Mouse (Mus musculus) intestine, embryonic 16.5 days (tissue): ENCODE measurements around the gene Nop56. TPM values are rescaled to one million over a fixed set of nuclear protein-coding genes. Genes with fewer than 3 reads are reported as not detected.

Experiments used
- ATAC-seq: fragments of 200-750 bp; cut with Nextera tagmentation; 2 replicates; pipeline ENCODE4 v1.8.0; 2017; ENCODE audit warnings: moderate TSS enrichment, moderate library complexity
- H3K27ac ChIP-seq: fragments of 300-500 bp; sonication (generic); 2 replicates; pipeline ENCODE4 v1.5.1; 2014; ENCODE audit warnings: mild to moderate bottlenecking, low read length
- H3K27me3 ChIP-seq: fragments of 300-500 bp; sonication (generic); replicated peaks from 2 replicates; pipeline ENCODE4 v1.6.1; 2014; ENCODE audit warnings: low read length, control low read depth, mixed read lengths; ENCODE audit not compliant: control insufficient read depth, insufficient read depth
- H3K36me3 ChIP-seq: fragments of 300-500 bp; sonication (generic); 2 replicates; pipeline ENCODE4 v1.6.1; 2014; ENCODE audit warnings: low read length, control low read depth; ENCODE audit not compliant: control insufficient read depth, insufficient read depth
- H3K4me1 ChIP-seq: fragments of 300-500 bp; sonication (generic); 2 replicates; pipeline ENCODE4 v1.6.1; 2014; ENCODE audit warnings: low read length, control low read depth, mixed read lengths; ENCODE audit not compliant: control insufficient read depth, insufficient read depth
- H3K4me2 ChIP-seq: fragments of 300-500 bp; sonication (generic); 2 replicates; pipeline ENCODE4 v1.6.1; 2014; ENCODE audit warnings: low read depth, low read length, control low read depth
- H3K4me3 ChIP-seq: fragments of 300-500 bp; sonication (generic); 2 replicates; pipeline ENCODE4 v1.5.1; 2014; ENCODE audit warnings: mild to moderate bottlenecking, low read length
- H3K9ac ChIP-seq: fragments of 300-500 bp; sonication (generic); 2 replicates; pipeline ENCODE4 v1.6.1; 2014; ENCODE audit warnings: low read depth, low read length
- H3K9me3 ChIP-seq: fragments of 300-500 bp; sonication (generic); 2 replicates; pipeline ENCODE4 v1.6.1; 2016; ENCODE audit warnings: low read length, control low read depth; ENCODE audit not compliant: control insufficient read depth
- WGBS: fragments of 180-500 bp; shearing (Covaris S2); extraction: QIAGEN DNeasy Blood & Tissue Kit; methylation state at CpG from one replicate; pipeline ENCODE4 v1.1.7; 2014; 5-methylcytosine and 5-hydroxymethylcytosine counted together
- polyA plus RNA-seq: library from polyadenylated mRNA; unstranded; fragments of >200 nt; fragmentation: Nextera tagmentation; extraction: Ambion mirVana; gene quantifications from 2 replicates; pipeline ENCODE4 v1.2.1, GENCODE M21; 2015

Gene Nop56
- polyA plus RNA-seq, 1 experiment from 2014 or later = 237 TPM

DNA sequence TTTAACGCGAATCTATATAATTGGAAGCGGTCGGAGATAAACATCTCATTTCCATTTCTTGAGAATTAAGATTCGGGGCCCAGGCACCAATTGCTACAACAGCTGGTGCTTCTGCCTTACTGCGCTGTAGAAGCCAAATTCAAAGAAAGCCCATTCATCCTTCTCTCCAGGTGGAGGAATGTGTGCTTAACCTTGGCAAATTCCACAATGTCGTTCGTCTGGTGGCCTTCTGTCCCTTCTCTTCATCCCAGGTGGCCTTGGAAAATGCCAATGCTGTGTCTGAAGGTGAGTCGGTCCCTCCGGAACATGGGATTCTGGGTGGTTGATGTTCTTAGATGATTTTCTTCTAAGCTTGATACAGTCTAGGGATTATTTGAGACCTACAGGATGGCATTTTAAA, 632 bp downstream of the Nop56 start:
- peaks cover 20% of the 10 kb centered on the region for H3K4me1 ChIP-seq
- ATAC-seq = no peak
- H3K27ac ChIP-seq = peak overlapping the region; percentile 89
- H3K4me2 ChIP-seq = peak overlapping the region; percentile 92
- H3K9me3 ChIP-seq = no peaks in the 10 kb centered on the region
- H3K36me3 ChIP-seq = peaks cover 22% of the 10 kb centered on the region
- no peaks in the 10 kb centered on the region for H3K27me3 ChIP-seq
- H3K4me3 ChIP-seq = peak overlapping the region; percentile 94
- WGBS = 2% methylated on average over 10 of the region's 10 CpGs
- peak overlapping the region; percentile 96 for H3K9ac ChIP-seq

DNA sequence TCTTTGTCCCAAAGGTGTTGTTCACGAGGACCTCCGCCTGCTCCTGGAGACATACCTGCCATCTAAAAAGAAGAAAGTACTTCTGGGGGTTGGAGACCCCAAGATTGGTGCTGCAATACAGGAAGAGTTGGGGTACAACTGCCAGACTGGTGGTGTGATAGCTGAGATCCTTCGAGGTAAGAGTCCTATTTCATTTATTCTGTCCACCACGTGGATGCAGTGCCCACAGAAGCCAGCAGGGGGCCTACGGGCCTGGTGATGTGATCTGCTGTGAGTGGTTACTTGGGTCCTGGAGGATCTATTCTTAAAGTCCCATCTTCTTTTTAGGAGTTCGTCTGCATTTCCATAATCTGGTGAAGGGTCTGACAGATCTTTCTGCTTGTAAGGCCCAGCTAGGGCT, 1.4 kb downstream of the Nop56 start:
- WGBS = 41% methylated on average over 6 of the region's 6 CpGs
- Histone ChIP-seq H3K4me3 (peak overlapping the region; percentile 94), H3K4me2 (peak overlapping the region; percentile 92), H3K27me3 (no peaks in the 10 kb centered on the region), H3K4me1 (peaks cover 20% of the 10 kb centered on the region), H3K36me3 (peaks cover 29% of the 10 kb centered on the region), H3K9me3 (no peaks in the 10 kb centered on the region), H3K27ac (no peak overlapping the region), H3K9ac (peak overlapping the region; percentile 96; the same call in 1 of the 2 replicates)
- no peak for ATAC-seq

DNA sequence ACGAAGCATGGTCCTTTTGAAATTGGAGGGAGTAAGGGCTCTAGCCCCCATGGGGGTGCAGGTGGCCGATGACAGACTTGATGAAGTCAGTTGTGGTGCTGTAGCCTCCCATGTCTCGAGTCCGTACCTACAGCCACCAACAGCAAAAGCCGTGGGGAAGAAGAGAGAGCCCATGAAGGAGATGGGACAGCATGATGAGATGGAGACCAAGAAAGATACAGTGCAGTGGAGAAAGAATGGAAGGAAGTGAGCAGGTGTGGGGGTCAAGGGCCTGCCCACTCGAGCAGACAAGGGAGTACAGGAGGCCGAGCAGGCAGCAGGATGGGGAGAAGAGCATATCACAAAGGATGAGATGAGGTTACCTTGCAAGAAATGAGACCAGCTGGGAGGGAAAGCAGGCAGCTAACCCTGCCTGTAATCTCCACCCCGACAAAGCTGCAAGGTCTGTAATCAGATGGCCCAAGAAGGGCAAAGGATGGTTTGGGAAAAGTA, 5.4 kb downstream of the Nop56 start:
- ATAC-seq = no peak
- H3K9me3 ChIP-seq = no peaks in the 10 kb centered on the region
- H3K4me2 ChIP-seq = no peak overlapping the region
- peaks cover 32% of the 10 kb centered on the region for H3K36me3 ChIP-seq
- no peak overlapping the region for H3K27ac ChIP-seq
- WGBS = 49% methylated on average over 8 of the region's 8 CpGs
- H3K4me1 ChIP-seq = peaks cover 28% of the 10 kb centered on the region
- no peaks in the 10 kb centered on the region for H3K27me3 ChIP-seq
- H3K9ac ChIP-seq = no peak overlapping the region
- no peak overlapping the region for H3K4me3 ChIP-seq

DNA sequence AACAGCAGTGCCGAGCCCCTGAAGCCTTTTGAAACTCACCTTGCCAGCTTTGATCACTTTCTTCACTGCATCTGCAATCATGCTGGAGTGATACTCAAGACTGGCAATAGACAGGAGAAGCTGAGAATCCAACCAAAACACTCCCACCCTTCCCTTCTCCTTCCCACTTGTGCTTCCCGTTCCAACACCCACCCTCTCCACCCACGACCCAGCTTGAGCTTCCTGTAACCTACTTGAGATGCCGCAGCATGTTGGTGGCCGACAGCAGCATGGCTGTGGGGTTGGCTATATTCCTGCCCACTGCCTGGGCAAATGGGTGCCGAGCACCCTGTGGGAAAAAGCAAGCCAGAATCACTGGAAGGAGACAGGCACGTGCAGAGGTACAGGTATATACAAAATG, 6.0 kb downstream of the Nop56 start:
- H3K27me3 ChIP-seq = no peaks in the 10 kb centered on the region

DNA sequence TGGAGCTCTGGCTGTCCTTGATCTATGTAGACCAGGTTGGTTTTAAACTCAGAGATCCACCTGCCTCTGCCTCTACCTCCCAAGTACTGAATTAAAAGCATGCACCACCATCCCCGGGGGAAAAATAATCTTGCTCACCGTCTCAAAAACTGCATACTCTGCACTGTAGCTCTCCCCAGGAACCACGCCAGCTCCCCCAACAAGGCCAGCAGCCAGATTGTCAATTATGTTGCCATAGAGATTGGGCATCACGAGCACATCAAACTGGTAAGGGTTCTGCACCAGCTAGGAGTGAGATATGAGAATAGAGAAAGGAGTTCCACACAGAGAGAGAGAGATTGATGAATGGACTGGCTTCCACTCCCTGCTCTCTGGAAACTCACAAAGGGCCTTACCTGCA, 6.6 kb downstream of the Nop56 start:
- Histone ChIP-seq H3K4me2 (no peak overlapping the region), H3K9ac (no peak overlapping the region), H3K9me3 (no peaks in the 10 kb centered on the region), H3K36me3 (peaks cover 29% of the 10 kb centered on the region), H3K27ac (no peak overlapping the region), H3K27me3 (no peaks in the 10 kb centered on the region), H3K4me1 (peaks cover 19% of the 10 kb centered on the region), H3K4me3 (no peak overlapping the region)
- WGBS = 69% methylated on average over 4 of the region's 4 CpGs
- ATAC-seq = no peak

More for the DNA sequence above, 6.0 kb downstream of the Nop56 start:
- no peak overlapping the region for H3K4me3 ChIP-seq
- H3K4me2 ChIP-seq = no peak overlapping the region
- WGBS = 62% methylated on average over 7 of the region's 7 CpGs
- peaks cover 25% of the 10 kb centered on the region for H3K4me1 ChIP-seq
- ATAC-seq = no peak
- H3K9me3 ChIP-seq = no peaks in the 10 kb centered on the region
- peaks cover 32% of the 10 kb centered on the region for H3K36me3 ChIP-seq
- no peak overlapping the region; the same call in 1 of the 2 replicates for H3K9ac ChIP-seq
- H3K27ac ChIP-seq = no peak overlapping the region; the same call in 1 of the 2 replicates

DNA sequence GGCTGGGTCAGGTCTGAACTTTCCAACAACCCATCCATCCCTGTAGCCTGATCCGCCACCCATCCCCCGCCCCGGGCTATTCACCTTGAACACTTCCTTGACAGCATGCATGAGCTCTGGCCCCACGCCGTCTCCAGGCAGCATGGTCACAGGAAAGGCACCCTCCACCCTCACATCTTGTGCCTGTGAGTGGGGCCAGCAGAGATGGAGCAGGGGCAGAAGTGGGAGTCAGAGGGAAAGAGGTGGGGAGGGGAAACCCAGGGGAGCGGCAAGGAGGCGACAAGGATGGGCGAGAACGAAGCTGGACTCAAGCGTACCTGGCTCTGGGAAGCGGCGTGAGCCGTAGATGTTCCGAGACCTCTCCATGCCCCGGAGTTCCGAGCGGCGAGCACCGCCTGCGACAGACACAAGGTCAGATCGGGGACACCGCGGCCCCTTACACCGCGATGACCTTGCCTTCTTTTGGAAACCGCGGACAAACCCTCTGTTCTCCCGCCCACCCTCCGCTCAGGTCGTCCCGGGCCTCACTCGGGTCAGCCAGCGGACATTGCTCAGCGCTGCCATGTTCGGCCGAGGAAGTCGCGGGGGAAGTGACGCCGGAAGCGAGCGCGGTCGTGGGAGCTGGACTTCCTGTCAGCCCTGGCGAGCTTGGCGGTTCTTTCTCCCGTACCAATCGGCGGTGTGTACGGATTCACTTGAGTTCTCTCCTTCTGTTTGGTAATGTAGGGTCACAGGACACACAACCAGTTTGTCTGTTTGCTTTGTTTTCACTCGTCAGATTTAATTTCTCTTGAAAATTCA, 9.8 kb downstream of the Nop56 start, which contains the start of gene Idh3b:
Idh3b (minus strand) TSS at position 694 of the 801 bp plus-strand sequence.
- peak; percentile 90 for ATAC-seq
- Histone ChIP-seq H3K27me3 (no peaks in the 10 kb centered on the region), H3K9me3 (no peaks in the 10 kb centered on the region), H3K4me1 (peaks cover 8% of the 10 kb centered on the region), H3K9ac (peak within 1 kb of the TSS; percentile 94), H3K27ac (peak within 1 kb of the TSS; percentile 90), H3K36me3 (peaks cover 17% of the 10 kb centered on the region), H3K4me2 (peak within 1 kb of the TSS; percentile 63), H3K4me3 (peak within 1 kb of the TSS; percentile 94)
- WGBS = under 1% methylated on average over 51 of the region's 51 CpGs

DNA sequence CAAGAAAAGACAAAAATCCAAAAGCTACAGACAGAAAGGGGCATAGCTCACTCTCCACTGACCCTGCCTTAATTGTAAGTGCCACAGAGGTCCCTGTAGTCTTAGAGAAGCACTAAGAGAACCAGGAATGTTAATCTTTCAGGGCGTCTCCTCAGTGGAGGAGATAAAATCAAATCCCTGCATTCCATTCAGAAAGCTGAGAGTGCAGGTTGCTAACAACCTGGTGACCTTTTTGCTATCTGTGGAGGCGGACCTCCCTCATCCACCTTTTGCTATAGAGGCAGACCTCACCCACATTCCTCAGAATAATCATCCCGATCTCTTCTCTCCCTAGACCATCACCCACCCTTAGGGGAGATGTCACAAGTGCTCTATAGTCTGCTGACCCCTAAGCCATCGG, 14.9 kb downstream of the Nop56 start:
- peak; percentile 8 for ATAC-seq
- H3K9me3 ChIP-seq = no peaks in the 10 kb centered on the region
- no peak overlapping the region for H3K27ac ChIP-seq
- H3K4me1 ChIP-seq = peaks cover 8% of the 10 kb centered on the region; the same call in 1 of the 2 replicates
- H3K36me3 ChIP-seq = no peaks in the 10 kb centered on the region
- 53% methylated on average over 4 of the region's 4 CpGs for WGBS
- H3K4me3 ChIP-seq = no peak overlapping the region
- no peaks in the 10 kb centered on the region for H3K27me3 ChIP-seq
- no peak overlapping the region for H3K4me2 ChIP-seq
- H3K9ac ChIP-seq = no peak overlapping the region

DNA sequence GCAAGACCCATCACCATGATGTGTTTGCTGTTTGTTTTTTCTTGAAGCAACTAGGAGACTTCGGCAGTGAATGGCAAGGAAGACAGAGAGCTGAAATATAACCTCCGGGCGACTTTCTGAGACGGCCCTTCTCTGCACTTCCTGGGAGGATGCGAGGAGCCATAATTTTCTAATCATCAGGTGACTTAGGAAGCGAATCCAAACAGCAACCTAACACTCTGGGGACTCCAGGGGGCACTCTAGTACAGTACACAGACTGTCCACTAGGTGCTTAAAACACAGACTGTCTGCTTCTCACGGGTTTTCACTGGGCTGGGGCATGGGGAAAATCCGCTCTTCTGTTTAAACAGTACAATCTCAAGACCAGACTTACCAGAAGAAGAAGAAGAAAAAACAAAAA, 17.2 kb downstream of the Nop56 start:
- Histone ChIP-seq H3K4me3 (no peak overlapping the region), H3K9ac (peak overlapping the region; percentile 26; the same call in 1 of the 2 replicates), H3K27ac (no peak overlapping the region), H3K4me2 (no peak overlapping the region), H3K9me3 (no peaks in the 10 kb centered on the region), H3K27me3 (peaks cover 7% of the 10 kb centered on the region; the same call in 1 of the 2 replicates), H3K36me3 (no peaks in the 10 kb centered on the region), H3K4me1 (peaks cover 16% of the 10 kb centered on the region)
- WGBS = 6% methylated on average over 8 of the region's 8 CpGs
- peak; percentile 47 for ATAC-seq

DNA sequence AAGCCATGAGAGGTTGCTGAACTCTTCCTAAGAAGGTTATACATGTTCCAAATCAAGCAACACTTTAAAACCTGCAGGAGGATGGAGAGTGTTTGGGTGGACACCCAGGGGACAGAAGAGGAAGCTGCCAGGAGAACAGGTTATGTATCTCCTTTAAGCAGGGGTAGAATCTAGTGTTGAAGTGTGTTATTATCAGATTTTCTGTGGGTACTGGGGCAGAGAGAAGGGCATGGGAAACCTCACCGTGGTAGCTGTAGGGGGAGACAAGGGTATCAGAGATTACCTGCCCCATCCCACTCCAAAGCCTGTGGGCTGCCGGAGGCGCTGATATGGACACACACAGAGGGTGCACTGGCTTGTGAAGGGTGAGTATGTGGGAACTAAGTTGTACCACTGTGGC, 18.8 kb downstream of the Nop56 start:
- H3K9me3 ChIP-seq = no peaks in the 10 kb centered on the region
- WGBS = 50% methylated on average over 3 of the region's 3 CpGs
- no peaks in the 10 kb centered on the region for H3K36me3 ChIP-seq
- peaks cover 12% of the 10 kb centered on the region for H3K27me3 ChIP-seq
- no peak for ATAC-seq
- no peak overlapping the region for H3K4me2 ChIP-seq
- H3K4me1 ChIP-seq = peaks cover 21% of the 10 kb centered on the region
- no peak overlapping the region for H3K27ac ChIP-seq
- H3K4me3 ChIP-seq = no peak overlapping the region
- no peak overlapping the region for H3K9ac ChIP-seq
